8 mouse cellular contexts compared by ENCODE assay signal in the genomic region with DNA sequence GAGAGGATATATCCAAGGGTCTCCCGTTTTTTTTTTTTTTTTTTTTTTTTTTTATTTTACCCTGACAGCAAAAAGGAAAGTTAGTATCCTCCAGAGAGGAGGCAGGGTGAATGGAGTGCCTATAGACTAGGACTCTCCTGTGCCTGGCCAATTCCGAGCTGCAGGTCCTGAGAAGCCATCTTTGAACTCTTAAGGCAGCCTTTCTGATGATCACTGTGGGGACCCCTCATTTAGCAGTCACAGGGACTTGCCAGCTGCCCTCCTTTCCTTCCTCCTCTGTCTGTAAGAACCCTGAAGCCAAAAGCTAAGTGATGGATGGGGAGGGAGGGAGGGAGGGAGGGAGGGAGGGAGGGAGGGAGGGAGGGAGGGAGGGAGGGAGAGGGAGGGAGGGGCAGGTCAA.
A peak's percentile ranks its signal among the peaks of the same experiment; 100 is the strongest.
DNase-seq lines count a peak whose midpoint lies in the region; ATAC-seq and TF ChIP-seq lines count a peak whose summit lies in the region.

No protein-coding gene starts in this region.

- H3K27ac ChIP-seq in left cerebral cortex, adult 2 months = peak overlapping the region; percentile 98
- H3K27ac ChIP-seq in heart, postnatal 0 days (ENCODE audit: low read depth) = peak overlapping the region; percentile 95
- H3K27ac ChIP-seq in neural tube, embryonic 13.5 days (replicated peaks) = peak overlapping the region; percentile 84

- H3K9ac ChIP-seq in heart, postnatal 0 days (replicated peaks; ENCODE audit: low read depth, low read length) = 0 out of 2 replicates have a peak overlapping the region, but pooled peaks have one; percentile 13
- no peak overlapping the region for H3K9ac ChIP-seq in neural tube, embryonic 13.5 days

- H3K27me3 ChIP-seq in heart, postnatal 0 days (ENCODE audit: control insufficient read depth, insufficient read depth, low read length) = no peaks in the 10 kb centered on the region
- H3K27me3 ChIP-seq in neural tube, embryonic 13.5 days = peaks cover 11% of the 10 kb centered on the region

- 32% methylated on average over 2 of the region's 2 CpGs for WGBS in heart, postnatal 0 days
- WGBS in neural tube, embryonic 13.5 days = 41% methylated on average over 2 of the region's 2 CpGs

- intact Hi-C loops in left cerebral cortex, adult 2 months (cut with DNase I) = loop anchor here (1.0 to 5.0 kb wide), 7 partner anchors 15 to 139 kb away; no protein-coding TSS in a partner anchor
- intact Hi-C loops in left cerebral cortex, postnatal 4 days (cut with DNase I) = loop anchor here (5.0 kb wide), 1 partner anchor 99 kb away; a partner anchor contains a TSS

- TF ChIP-seq CTCF in left cerebral cortex, adult 2 months (IDR thresholded peaks at IDR 0.05) = no peak
- no peak for TF ChIP-seq CTCF in heart, postnatal 0 days (IDR thresholded peaks at IDR 0.05; ENCODE audit: low read depth)

- no peak overlapping the region for H3K4me3 ChIP-seq in left cerebral cortex, adult 2 months
- no peak overlapping the region for H3K4me3 ChIP-seq in heart, postnatal 0 days (ENCODE audit: low read depth, low read length)
- H3K4me3 ChIP-seq in neural tube, embryonic 13.5 days = no peak overlapping the region

- H3K9me3 ChIP-seq in heart, postnatal 0 days (replicated peaks; ENCODE audit: control insufficient read depth, low read length) = no peaks in the 10 kb centered on the region
- no peaks in the 10 kb centered on the region for H3K9me3 ChIP-seq in neural tube, embryonic 13.5 days

- DNase-seq in cerebellum, adult 9-10 months = peak; percentile 45
- no peak for DNase-seq in cerebellum, adult 8-10 months
- no peak for DNase-seq in left cerebral cortex, adult 2 months (ENCODE audit: extremely low spot score in 1 of 2, low spot score in 2 of 2)
- DNase-seq in left cerebral cortex, adult 8-10 months (ENCODE audit: low spot score in 2 of 2) = no peak
- no peak for DNase-seq in heart, postnatal 0 days (ENCODE audit: low spot score)
- DNase-seq in thymus, postnatal 4 days = no peak
- no peak for DNase-seq in left cerebral cortex, postnatal 4 days

- no peak for ATAC-seq in heart, postnatal 0 days (ENCODE audit: insufficient read depth, low read depth)
- no peak for ATAC-seq in neural tube, embryonic 13.5 days (ENCODE audit: low read depth)

- H3K4me2 ChIP-seq in heart, postnatal 0 days (ENCODE audit: low read depth, low read length) = peak overlapping the region; percentile 36
- H3K4me2 ChIP-seq in neural tube, embryonic 13.5 days = peak overlapping the region; percentile 30; the same call in 1 of the 2 replicates

- TF ChIP-seq EP300 in heart, postnatal 0 days (IDR thresholded peaks at IDR 0.05; ENCODE audit: low read depth) = no peak

- H3K36me3 ChIP-seq in heart, postnatal 0 days (replicated peaks; ENCODE audit: control insufficient read depth, insufficient read depth, low read length) = peaks cover 9% of the 10 kb centered on the region
- H3K36me3 ChIP-seq in neural tube, embryonic 13.5 days = no peaks in the 10 kb centered on the region

- peaks cover 72% of the 10 kb centered on the region for H3K4me1 ChIP-seq in heart, postnatal 0 days (ENCODE audit: control insufficient read depth, insufficient read depth)
- H3K4me1 ChIP-seq in neural tube, embryonic 13.5 days (replicated peaks) = peaks cover 85% of the 10 kb centered on the region
